Mouse (Mus musculus) heart, adult 2 months (tissue): ENCODE data around the gene Arrdc2.

Experiments
- CTCF ChIP-seq: fragments of 200-600 bp; IDR thresholded peaks from 2 replicates; pipeline ENCODE4 v1.8.1; 2022; ENCODE audit warnings: antibody characterized with exemption, mild to moderate bottlenecking, moderate library complexity
- POLR2A ChIP-seq: fragments of 200-500 bp; IDR thresholded peaks from 2 replicates; pipeline ENCODE4 v1.6.1; 2011; ENCODE audit warnings: mild to moderate bottlenecking, low read depth, low read length, control low read depth; ENCODE audit not compliant: insufficient read depth

DNA sequence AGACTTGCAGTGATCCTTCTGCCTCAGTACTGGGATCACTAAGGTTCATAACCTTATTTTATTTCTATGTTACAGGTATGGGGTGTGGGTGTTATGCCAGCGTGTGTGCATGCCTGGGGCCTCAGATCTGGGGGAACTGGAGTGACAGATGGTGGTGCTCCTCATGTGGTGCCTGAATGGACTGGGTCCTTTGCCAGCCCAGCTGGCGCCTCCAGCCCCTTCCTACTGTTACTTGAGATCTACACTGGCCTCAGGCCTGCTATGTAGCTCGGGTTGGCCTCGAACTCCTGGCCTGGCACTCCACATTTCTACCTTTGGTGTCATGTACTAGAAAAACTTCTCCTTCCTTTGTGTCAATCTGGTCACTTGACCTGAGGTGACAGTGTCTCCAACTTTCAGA is 44.7 kb upstream of the Arrdc2 start:
- TF ChIP-seq CTCF: no peak
- TF ChIP-seq POLR2A: no peak
